Mouse (Mus musculus) G1E (cell line): ENCODE measurements around the gene Anxa9. TPM values are rescaled to one million over a fixed set of nuclear protein-coding genes. Genes with fewer than 3 reads are reported as not detected.

ENCODE experiments used
- ATAC-seq: 2 replicates; pipeline ENCODE4 v1.8.0; 2016; ENCODE audit warnings: mild to moderate bottlenecking; ENCODE audit not compliant: insufficient number of reproducible peaks, poor library complexity, low FRiP score, severe bottlenecking; ENCODE audit errors: extremely low read depth
- DNase-seq: peaks from one replicate; pipeline ENCODE4 v3.0.0; 2012; ENCODE audit warnings: low spot score
- H3K27me3 ChIP-seq: 2 replicates; pipeline ENCODE4 v1.6.1; 2012; ENCODE audit warnings: mild to moderate bottlenecking, low read length, inconsistent platforms; ENCODE audit not compliant: insufficient read depth
- H3K36me3 ChIP-seq: replicated peaks from 2 replicates; pipeline ENCODE3; 2012; ENCODE audit warnings: mild to moderate bottlenecking, inconsistent platforms
- H3K4me1 ChIP-seq: 2 replicates; pipeline ENCODE4 v1.6.1; 2012; ENCODE audit warnings: low read depth, low read length, inconsistent platforms, mixed read lengths; ENCODE audit not compliant: insufficient read depth
- H3K4me3 ChIP-seq: 2 replicates; pipeline ENCODE4 v1.5.1; 2012; ENCODE audit warnings: low read depth, mild to moderate bottlenecking, inconsistent platforms, low read length, moderate library complexity, mixed read lengths
- H3K9me3 ChIP-seq: replicated peaks from 2 replicates; pipeline ENCODE4 v1.6.1; 2012; ENCODE audit warnings: inconsistent platforms
- CTCF ChIP-seq: IDR thresholded peaks from 2 replicates; pipeline ENCODE4 v1.5.1; 2012; ENCODE audit warnings: low read depth, low read length, inconsistent platforms, mixed read lengths
- GATA1 ChIP-seq: IDR thresholded peaks from 2 replicates; pipeline ENCODE4 v1.6.1; 2012; ENCODE audit warnings: borderline replicate concordance, low read length, inconsistent platforms, mixed read lengths
- GATA2 ChIP-seq: IDR thresholded peaks from 2 replicates; pipeline ENCODE4 v1.6.1; 2012; ENCODE audit warnings: low read depth, low read length, inconsistent platforms, borderline replicate concordance
- POLR2AphosphoS5 ChIP-seq: IDR thresholded peaks from 2 replicates; pipeline ENCODE4 v1.6.1; 2012; ENCODE audit warnings: low read depth, low read length, inconsistent platforms; ENCODE audit not compliant: insufficient replicate concordance
- TAL1 ChIP-seq: conservative IDR thresholded peaks from 2 replicates; pipeline ENCODE4 v1.6.1; 2012; ENCODE audit warnings: low read depth, low read length, inconsistent platforms, mixed read lengths
- polyA plus RNA-seq: library from polyadenylated mRNA; stranded (reverse); fragments of >175 nt; gene quantifications from 2 replicates; pipeline ENCODE4 v1.2.3, GENCODE M21; 2012
- total RNA-seq, 2 experiments: library from RNA; stranded (forward) in 1 of 2; stranded (reverse) in 1 of 2; fragments of 200-1000 nt in 1 of 2; fragments of >200 nt in 1 of 2; fragmentation: Nextera tagmentation in 1 of 2; gene quantifications; 2 replicates each; pipeline ENCODE4 v1.2.3; 2014 to 2017

Anxa9 gene
- total and polyA plus RNA-seq, 3 experiments: 1.4 to 29.8 (median 9.4) TPM

DNA sequence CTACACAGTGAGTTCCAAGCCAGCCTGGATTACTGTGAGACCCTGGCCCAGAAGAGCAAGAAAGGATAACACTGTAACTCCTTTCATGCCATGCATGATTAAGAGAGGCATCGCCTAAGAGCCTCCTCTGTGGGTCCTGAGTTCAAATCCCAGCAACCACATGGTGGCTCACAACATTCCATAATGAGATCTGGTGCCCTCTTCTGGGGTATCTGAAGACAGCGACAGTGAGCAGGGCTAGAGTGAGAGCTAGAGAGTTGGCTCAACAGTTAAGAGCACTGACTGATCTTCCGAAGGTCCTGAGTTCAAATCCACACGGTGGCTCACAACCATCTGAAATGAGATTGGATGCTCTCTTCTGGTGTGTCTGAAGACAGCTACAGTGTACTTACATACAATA, 32.5 kb downstream of the Anxa9 start:
- TF ChIP-seq GATA1 (no peak), TAL1 (no peak), GATA2 (no peak), POLR2AphosphoS5 (no peak), CTCF (no peak)

DNA sequence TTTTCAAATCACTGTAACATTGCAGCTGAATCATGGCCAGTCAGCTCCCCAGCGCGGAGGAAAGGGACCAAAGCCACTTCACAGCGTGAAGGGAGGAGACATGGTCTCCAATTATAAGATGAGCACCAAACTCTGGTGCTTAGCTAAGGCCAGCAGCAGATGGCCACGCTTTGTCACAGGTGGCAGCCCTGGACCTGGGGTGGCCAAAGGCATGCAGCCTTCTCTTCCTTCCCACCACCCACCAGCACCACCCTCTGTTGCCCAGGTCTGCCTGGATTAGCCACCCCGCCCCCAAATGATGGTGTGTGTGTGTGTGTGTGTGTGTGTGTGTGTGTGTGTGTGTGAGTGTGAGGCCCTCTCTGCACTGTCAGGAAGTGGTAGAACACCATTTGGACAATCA, 33.5 kb downstream of the Anxa9 start:
- H3K9me3 ChIP-seq: no peaks in the 10 kb centered on the region
- peaks cover 70% of the 10 kb centered on the region for H3K36me3 ChIP-seq
- ATAC-seq (no peak), DNase-seq (no peak)
- no peak overlapping the region for H3K4me3 ChIP-seq
- no peaks in the 10 kb centered on the region for H3K27me3 ChIP-seq
- peaks cover 36% of the 10 kb centered on the region for H3K4me1 ChIP-seq
- TF ChIP-seq POLR2AphosphoS5: no peak
- TF ChIP-seq TAL1: no peak

More for the DNA sequence above, 32.5 kb downstream of the Anxa9 start:
- H3K9me3 ChIP-seq: no peaks in the 10 kb centered on the region
- peaks cover 45% of the 10 kb centered on the region for H3K4me1 ChIP-seq
- no peaks in the 10 kb centered on the region for H3K27me3 ChIP-seq
- ATAC-seq: no peak
- H3K36me3 ChIP-seq: peaks cover 64% of the 10 kb centered on the region
- no peak overlapping the region for H3K4me3 ChIP-seq
- no peak for DNase-seq

DNA sequence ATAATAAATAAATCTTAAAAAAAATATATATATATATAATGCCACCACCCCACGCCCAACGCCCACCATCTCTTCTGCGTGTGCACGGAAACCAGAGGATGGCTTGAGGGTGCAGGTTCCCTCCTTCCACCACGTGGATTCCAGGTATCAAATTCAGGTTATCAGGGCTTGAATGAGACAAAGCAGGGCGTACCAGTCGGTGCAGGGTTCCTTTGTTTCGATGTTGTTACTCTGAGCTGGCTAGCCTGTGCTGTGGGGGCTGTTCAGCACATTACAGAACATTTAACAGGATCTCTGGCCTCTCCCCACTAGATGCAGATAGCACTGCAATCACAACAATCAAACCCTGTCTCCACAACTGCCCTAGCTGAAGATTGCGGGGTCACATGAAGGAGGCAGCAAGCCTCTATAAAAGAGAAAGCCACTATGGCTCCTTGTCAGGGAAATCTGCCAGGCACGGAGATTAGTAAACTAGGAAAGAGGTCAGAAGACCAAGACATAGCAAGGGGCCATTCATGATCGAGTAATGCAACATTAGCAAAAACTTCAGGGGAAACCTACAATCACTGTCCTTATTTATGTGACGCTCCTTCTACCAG, 36.1 kb downstream of the Anxa9 start:
- no peak for ATAC-seq
- Histone ChIP-seq H3K4me1 (peaks cover 15% of the 10 kb centered on the region), H3K27me3 (no peaks in the 10 kb centered on the region), H3K9me3 (peaks cover 5% of the 10 kb centered on the region), H3K36me3 (peaks cover 87% of the 10 kb centered on the region), H3K4me3 (no peak overlapping the region)
- no peak for TF ChIP-seq POLR2AphosphoS5
- no peak for TF ChIP-seq GATA1
- TF ChIP-seq TAL1: no peak
- TF ChIP-seq CTCF: no peak
- no peak for TF ChIP-seq GATA2
- no peak for DNase-seq

DNA sequence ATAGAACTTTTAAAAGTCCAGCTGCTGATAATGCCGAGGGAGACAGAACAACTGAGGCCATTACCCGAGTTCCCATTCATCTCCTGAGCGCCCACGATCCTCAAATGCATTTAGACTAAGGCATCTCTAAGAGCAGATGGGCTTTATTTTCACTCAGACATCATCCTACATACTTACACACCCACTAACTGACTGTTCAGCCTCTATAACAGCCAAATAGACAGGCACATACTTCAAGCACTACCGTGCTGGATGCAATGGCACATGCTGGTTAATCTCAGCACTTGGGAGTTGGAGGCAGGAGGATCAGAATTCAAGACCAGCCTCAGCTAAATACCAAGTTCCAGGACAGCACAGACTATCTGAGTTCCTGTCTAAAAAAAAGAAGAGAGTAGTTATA, 37.2 kb downstream of the Anxa9 start:
- Histone ChIP-seq H3K9me3 (peaks cover 5% of the 10 kb centered on the region), H3K4me3 (no peak overlapping the region), H3K4me1 (peaks cover 6% of the 10 kb centered on the region), H3K36me3 (peaks cover 82% of the 10 kb centered on the region), H3K27me3 (no peaks in the 10 kb centered on the region)
- no peak for DNase-seq
- ATAC-seq: no peak
- TF ChIP-seq TAL1 (no peak), GATA1 (no peak), GATA2 (no peak)

DNA sequence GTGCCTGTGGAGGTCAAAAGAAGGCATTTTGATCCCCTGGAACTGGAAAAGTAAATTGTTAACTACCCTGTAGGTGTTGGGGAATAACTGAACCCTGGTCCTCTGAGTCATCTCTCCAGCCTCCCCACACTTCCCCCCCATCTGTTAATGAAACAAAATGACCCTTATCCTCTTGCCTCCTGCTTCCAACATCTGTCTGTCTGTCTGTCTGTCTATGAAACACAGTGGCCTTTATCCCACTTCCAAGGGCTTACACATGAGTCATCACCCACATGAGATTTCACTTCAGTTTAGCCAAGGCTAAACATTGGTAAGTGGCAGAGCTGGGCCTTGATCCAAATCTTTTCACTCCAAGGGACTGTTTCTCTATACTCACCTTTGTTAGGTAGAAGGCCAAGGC, 39.1 kb downstream of the Anxa9 start:
- H3K36me3 ChIP-seq: peaks cover 82% of the 10 kb centered on the region
- no peak for DNase-seq

DNA sequence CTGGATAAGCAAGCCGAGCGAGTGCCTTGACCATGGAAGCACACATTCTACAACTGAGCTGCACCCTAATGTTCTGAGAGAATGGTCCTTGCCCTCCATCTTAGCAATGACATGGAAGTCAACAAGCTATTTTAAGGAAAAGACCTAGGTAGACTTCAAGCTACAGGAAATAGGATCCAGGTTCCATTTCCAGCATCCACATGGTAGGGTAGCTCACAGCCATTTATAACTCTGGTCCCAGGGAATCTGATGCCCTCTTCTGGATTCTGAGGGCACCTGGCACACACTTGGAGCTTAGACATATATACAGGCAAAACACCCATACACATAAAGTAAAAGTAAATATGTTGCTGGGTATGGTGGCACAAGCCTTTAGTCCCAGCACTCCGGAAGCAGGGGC, 40.9 kb downstream of the Anxa9 start:
- Histone ChIP-seq H3K9me3 (peaks cover 5% of the 10 kb centered on the region), H3K27me3 (no peaks in the 10 kb centered on the region), H3K4me3 (no peak overlapping the region), H3K36me3 (peaks cover 85% of the 10 kb centered on the region), H3K4me1 (peaks cover 3% of the 10 kb centered on the region; the same call in 1 of the 2 replicates)
- TF ChIP-seq CTCF (no peak), GATA2 (no peak), TAL1 (no peak), GATA1 (no peak), POLR2AphosphoS5 (no peak)
- no peak for ATAC-seq
- DNase-seq: no peak

More for the DNA sequence above, 39.1 kb downstream of the Anxa9 start:
- TF ChIP-seq GATA1 (no peak), POLR2AphosphoS5 (no peak), GATA2 (no peak), CTCF (no peak), TAL1 (no peak)
- Histone ChIP-seq H3K27me3 (no peaks in the 10 kb centered on the region), H3K9me3 (peaks cover 5% of the 10 kb centered on the region), H3K4me1 (peaks cover 3% of the 10 kb centered on the region; the same call in 1 of the 2 replicates), H3K4me3 (no peak overlapping the region)
- ATAC-seq: no peak

DNA sequence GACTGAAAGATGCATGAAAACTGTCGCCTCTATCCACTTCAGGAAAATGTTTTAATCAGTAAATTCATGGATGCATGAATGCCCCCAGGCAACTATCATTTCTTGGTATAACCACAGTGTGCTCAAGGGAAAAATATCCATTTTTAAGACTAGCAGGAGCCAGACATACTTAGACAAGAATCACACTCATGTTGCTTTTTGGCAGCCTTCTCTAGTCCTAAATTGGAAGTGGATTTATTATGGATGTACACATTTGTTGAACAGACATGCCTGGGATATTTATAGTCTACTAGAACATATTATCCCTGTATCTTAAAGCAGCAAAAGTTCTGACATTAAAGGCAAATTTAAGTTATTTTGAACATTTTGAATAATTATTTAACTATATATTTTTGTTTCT, 42.3 kb downstream of the Anxa9 start:
- Histone ChIP-seq H3K9me3 (peaks cover 5% of the 10 kb centered on the region), H3K36me3 (peaks cover 84% of the 10 kb centered on the region), H3K4me1 (peaks cover 3% of the 10 kb centered on the region; the same call in 1 of the 2 replicates), H3K4me3 (no peak overlapping the region), H3K27me3 (no peaks in the 10 kb centered on the region)
- DNase-seq: no peak
- ATAC-seq: no peak
- TF ChIP-seq CTCF (no peak), POLR2AphosphoS5 (no peak), TAL1 (no peak), GATA2 (no peak), GATA1 (no peak)
